Mouse (Mus musculus): ENCODE results near the gene Tns1.

DNA sequence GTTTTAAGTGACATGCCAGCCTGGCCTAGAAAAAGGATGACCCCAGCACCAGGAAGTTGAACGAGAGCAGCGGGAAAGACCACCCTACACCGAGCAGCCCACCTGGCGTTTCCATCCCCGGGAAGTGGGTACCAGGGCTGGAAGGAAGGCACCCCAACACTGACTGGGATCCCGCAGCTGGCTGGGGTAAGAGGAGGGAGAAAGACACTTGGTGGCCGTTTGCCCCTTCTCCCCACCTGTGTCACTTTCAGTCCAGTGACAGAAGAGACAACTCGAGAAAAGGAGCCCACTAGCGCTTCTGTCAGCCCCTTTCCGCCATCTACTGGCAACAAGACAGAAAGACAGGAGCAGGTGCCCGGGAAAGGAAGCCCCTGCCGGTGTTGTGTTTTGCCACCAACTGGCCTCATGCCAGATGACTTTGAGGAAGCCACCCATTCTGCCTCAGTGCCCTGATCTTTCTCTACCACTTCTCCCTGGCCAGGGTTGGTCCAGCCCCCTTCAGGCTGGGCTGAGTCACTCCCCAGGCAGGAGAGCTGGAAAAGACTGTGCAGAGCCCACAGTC is 823 bp upstream of the Tns1 start, which contains the start of gene Rufy4:
- TF ChIP-seq CTCF (IDR thresholded peaks at IDR 0.05; ENCODE audit: low read depth, low read length), result peak; percentile 46
- no peak for TF ChIP-seq POLR2A (IDR thresholded peaks at IDR 0.05; ENCODE audit: borderline replicate concordance, low read depth, low read length)

Measured in bone marrow macrophage, adult 2 months (primary cell).